Mouse (Mus musculus) layer of hippocampus, adult 9-10 months (tissue): ENCODE data around the gene Prkg1.
"Not testable (repeated sequence)": the region's sequence is repeated elsewhere in the genome, so short reads cannot be mapped to it uniquely, and the experiment has no call there.

Source experiments
- DNase-seq: peaks from one replicate; pipeline ENCODE4 v3.0.0; 2022; ENCODE audit warnings: low spot score

Gene Prkg1

DNA sequence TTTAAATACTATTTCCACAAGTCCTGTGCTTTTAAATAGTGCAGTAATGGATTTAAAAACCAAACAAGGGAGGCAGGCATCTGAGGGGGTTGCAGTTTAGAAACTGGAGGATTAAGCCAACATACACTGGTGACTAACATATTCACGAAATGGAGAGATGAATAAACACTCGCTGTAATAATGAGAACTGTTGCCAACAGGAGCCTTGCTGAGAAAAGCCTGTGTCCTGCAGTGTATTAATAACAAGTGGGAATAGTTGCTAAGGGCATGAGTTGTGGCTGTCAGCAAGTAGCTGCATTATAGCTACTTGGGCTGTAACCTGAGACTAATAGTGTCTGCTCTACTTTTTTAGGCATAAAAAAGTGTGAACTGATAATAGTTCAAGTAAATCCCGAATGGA lies 480.3 kb downstream of the Prkg1 start:
- DNase-seq = no peak

GRCm38 (mm10) chr19:31284126-31284525 lies 480.7 kb downstream of the Prkg1 start:
- no peak for DNase-seq

GRCm38 (mm10) chr19:31283617-31284016 lies 481.2 kb downstream of the Prkg1 start:
- no peak for DNase-seq

- DNase-seq = peak; percentile 58
Measured at GRCm38 (mm10) chr19:31279797-31280486, 484.9 kb downstream of the Prkg1 start.

DNA sequence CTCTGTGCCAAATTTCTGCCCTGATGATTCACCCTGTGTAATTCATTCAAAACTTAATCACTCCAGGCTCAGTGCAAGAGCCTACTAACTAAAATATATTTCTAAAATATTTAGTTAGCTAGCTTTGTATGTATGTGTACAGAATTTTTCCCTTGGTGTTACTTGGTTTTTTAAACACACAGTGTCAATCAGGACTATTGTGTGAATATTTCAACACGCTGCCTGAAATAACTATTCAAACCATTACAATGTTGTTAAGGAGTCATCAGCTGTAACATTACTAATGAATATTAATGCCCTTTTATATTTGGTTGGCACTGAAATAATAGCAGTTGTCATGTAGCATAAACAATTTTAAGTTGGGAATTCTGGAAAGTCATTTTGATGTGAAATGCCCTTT lies 502.4 kb downstream of the Prkg1 start:
- no peak for DNase-seq

GRCm38 (mm10) chr19:31260494-31260893 lies 504.3 kb downstream of the Prkg1 start:
- no peak for DNase-seq

DNA sequence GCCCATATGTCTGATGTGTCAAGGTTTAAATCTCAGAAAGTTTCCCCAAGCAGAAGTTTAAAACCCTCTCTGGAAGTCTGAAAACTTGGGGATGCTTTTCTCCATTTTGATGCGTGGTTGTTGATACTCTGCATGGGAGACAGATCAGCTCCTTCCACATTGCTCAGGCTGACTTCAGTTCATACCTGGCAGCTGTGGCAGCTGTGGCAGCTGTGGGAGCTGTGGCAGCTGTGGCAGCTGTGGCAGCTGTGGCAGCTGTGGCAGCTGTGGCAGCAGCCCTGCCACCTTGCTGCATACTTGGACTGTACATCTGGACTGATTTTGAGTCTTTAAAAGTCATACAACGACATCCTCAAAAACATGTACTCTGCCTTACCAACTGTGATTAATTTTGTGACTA lies 509.1 kb downstream of the Prkg1 start:
- DNase-seq = no peak

- no peak for DNase-seq
Measured at GRCm38 (mm10) chr19:31232410-31232809, 532.4 kb downstream of the Prkg1 start.

DNA sequence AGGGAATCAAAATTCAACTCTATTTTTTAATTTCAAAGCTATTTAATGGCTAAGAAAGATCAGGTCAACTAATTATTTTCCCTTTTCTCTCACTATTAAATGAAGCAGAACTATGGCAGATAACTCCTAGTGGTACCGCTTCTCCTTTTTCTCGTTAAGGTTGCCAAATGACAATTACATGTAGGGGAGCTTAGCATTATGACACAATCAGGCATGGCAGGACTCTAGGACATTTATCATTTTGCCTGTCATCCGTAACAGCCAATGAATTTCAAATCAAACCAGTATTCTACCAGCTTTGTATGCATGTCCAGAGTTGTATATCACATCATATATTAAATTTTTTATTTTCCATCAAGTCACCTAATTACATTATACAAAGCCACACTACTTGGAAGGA lies 536.4 kb downstream of the Prkg1 start:
- no peak for DNase-seq

DNA sequence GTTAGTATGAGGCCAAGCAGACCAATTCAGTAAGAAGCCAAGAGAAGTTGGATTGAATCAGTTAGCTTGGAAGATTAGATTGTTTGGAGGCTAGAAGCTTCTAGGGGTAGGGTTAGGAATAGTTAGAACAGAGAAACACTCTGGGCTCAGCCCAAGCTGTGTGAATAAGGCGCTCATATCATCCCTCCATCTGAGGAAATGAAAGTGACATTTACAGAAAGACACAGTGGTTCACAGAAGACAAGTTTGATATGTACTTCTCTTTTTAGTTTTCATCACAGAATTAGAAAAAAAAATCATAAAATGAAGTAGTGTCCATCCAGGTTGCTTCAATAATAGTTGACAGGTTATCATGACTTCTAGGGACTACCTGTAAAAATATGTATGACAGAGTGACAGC lies 541.4 kb downstream of the Prkg1 start:
- no peak for DNase-seq

DNA sequence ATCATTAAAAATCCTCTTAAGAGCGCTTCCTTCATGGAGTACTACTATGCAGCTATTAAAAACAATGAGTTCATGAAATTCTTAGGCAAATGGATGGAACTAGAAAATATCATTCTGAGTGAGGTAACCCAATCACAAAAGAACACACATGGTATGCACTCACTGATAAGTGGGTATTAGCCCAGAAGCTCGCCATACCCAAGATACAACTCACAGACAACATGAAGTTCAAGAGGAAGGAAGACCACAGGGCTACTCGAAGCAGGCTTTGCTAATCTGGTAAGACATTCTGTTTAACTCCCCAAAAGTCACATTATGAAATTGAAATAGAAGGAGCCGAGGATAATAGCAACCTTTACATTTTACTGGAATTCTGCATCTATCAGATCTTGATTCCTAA lies 545.6 kb downstream of the Prkg1 start:
- DNase-seq = not testable (repeated sequence)

- no peak for DNase-seq
Measured at GRCm38 (mm10) chr19:31210850-31211249, 554.0 kb downstream of the Prkg1 start.

DNA sequence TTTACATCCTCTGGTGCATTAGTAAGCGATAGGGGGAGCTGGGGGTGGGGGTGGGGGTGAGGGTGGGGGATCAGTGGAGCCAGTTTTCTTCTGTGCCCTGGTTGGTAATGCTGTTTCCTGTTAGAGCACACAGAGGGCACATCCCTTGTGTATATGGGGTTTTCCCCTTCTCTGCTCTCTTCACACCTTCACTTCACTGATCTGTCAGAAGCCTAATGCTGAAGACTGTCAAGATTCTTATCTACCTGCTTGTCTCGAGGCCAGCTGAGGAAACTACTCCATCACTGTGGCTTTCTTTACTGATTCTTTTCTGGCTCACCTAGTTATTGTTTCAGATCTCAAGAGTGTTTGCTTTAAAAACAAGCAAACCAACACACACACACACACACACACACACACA lies 554.4 kb downstream of the Prkg1 start:
- no peak for DNase-seq

DNA sequence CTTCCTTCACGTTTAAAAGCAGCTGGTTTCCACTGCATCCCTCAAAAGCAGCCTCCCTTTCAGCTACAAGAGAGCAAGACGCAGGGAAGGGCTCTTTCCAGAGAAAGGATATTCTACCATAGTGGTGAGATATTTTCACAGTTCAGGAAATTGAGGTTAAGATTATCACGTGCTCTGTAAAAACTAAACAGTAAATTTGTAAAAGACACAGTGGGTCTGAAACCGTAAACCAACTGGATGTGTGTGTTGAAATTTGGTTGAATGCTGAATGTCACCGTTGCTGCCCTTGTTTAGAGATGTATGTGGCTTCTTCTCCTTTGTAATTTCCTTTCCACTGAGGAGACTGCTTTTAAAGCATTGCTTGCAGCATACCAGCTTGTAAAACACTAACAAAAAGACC lies 565.2 kb downstream of the Prkg1 start:
- no peak for DNase-seq

DNA sequence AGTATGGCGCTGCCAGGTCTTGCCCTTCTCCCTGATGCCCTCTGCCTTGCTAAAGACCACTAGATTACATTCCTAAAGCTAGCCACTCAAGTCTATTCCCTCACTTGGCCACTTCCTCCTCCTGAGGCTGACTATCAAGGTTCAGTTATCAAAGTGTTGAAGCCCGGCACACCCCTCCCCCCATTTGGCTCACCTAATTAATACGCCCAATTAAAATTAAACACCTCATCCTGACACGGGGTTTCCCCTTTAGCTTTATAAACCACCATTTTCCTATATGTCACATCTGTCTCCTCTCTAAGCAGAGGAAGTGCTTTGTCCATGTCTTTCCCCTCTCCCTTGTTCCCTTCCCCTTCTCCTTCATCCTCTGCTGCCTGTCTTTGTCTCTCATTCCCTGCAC lies 566.4 kb downstream of the Prkg1 start:
- DNase-seq = no peak

GRCm38 (mm10) chr19:31197076-31197475 lies 567.8 kb downstream of the Prkg1 start:
- DNase-seq = no peak

DNA sequence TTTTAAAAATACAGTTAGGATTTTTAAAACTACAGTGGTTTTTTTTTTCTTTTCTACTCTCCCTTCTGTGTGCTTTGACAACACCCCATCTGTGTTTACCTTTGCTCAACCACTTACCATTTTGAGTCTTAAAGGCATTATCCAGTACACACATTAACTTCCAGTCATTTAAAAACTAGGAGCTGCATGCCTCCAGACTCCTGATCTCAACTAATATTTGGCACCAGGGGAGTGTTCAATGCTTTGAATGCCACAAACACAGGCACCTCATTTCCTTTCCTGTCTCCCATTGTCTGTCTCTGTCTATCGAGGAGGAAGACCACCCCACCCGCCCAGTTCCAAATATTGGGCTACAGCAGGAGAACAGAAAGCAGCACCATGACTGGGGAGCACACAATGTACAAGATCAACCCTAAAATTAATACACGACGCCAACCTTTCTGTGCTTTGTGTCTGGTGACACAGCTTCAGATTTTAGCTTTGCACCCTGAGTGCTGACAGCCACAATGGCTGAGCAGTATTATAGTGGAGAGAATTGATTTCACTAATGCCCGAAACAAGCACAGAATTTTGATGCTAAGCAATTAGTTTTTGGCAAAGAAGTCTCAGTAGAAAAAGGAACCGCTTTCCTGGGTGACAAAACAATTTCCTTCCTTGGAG lies 576.1 kb downstream of the Prkg1 start:
- DNase-seq = no peak

- DNase-seq = no peak
Measured at GRCm38 (mm10) chr19:31180757-31181156, 584.1 kb downstream of the Prkg1 start.

GRCm38 (mm10) chr19:31177279-31177922 lies 587.4 kb downstream of the Prkg1 start:
- no peak for DNase-seq

- no peak for DNase-seq
Measured at GRCm38 (mm10) chr19:31170985-31171384, 593.8 kb downstream of the Prkg1 start.

GRCm38 (mm10) chr19:31158944-31159460 lies 605.8 kb downstream of the Prkg1 start:
- no peak for DNase-seq

DNA sequence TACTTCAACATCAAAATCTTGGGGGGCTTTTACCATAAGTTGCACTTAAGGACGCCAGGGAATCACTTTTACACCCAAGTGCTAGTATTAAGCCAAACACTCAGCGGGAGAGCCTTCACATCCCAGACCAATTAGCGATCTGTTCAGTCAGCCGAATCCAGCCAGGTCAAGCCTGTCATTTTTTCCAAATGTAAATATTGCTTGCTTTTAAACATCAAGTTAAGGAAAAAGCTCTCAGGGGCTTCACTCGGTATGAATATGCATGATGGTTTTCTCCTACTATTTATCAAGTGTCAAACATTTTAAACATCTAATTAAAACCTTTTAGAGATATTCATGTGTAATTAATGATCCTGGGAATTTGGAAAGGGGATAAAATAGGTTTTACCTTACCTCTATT lies 611.4 kb downstream of the Prkg1 start:
- DNase-seq = no peak

DNA sequence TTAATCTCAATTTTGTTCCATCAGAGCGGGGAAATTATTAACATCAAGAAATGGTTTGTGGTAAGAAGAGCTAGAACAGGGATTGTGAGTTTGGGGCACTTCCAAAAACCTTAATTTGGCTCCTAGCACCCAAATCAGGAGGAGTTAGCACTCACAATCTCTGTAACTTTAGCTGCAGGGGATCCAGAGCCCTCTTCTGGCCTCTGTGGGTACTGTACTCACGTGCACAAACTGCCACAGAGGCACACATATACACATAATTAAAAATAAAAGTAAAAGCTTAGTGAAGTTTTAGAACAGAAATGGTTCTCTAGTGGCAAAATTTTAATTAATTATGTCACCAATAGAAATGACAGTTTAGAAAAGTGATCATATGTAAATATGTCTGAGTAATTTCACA lies 614.9 kb downstream of the Prkg1 start:
- DNase-seq = no peak
